Mouse (Mus musculus): ENCODE data around the gene Htra1. TPM values are rescaled to one million over a fixed set of nuclear protein-coding genes. Genes with fewer than 3 reads are reported as not detected.

Htra1 gene
- polyA plus RNA-seq, 1 experiment from 2014 or later: 8.3 TPM

DNA sequence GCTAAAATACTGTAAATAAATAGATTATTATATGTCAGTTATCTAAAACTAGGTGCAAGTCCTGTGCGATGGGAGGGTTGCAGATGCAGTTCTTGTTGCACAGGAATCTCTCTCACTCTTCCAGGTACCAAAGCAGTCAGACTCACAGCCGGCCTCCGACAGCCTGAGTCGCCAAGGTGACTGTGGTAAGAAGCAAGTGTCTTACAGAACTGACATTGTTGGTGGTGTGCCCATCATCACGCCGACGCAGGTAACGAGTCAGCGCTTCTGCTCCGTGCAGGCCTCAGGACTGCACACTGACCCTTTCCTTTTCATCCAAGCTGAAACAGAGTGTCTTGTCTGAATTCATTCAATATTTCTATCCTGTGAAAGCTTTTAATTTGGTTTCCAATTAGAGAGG lies 38.7 kb upstream of the Htra1 start:
- Histone ChIP-seq H3K27me3 (ENCODE audit: control insufficient read depth, insufficient read depth, low read length) (no peaks in the 10 kb centered on the region), H3K36me3 (ENCODE audit: control insufficient read depth, insufficient read depth, low read length) (no peaks in the 10 kb centered on the region), H3K4me3 (ENCODE audit: low read depth, low read length) (no peak overlapping the region), H3K4me2 (ENCODE audit: low read depth, severe bottlenecking) (no peak overlapping the region), H3K9ac (ENCODE audit: low read length) (no peak overlapping the region), H3K4me1 (ENCODE audit: control insufficient read depth, insufficient read depth, low read length) (no peaks in the 10 kb centered on the region), H3K27ac (replicated peaks; ENCODE audit: low read depth, low read length) (no peak overlapping the region), H3K9me3 (ENCODE audit: control insufficient read depth, low read length) (no peaks in the 10 kb centered on the region)
- DNase-seq (ENCODE audit: low spot score) (no peak), ATAC-seq (ENCODE audit: insufficient number of reproducible peaks, low FRiP score, low TSS enrichment, low read depth) (no peak)
- 95% methylated on average over 10 of the region's 10 CpGs for WGBS

DNA sequence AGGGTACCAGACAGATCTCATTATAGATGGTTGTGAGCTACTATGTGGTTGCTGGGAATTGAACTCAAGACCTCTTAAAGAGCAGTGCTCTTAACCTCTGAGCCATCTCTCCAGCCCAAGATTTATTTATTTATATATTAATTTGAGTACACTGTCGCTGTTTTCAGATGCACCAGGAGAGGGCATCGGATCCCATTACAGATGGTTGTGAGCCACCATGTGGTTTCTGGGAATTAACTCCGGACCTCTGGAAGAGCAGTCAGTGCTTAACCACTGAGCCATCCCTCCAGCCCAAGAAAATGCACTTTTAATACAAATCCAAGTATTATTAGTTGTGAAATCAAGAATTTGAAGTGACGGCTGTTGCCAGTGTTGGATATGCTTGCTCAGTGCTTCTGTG lies 37.5 kb upstream of the Htra1 start:
- Histone ChIP-seq H3K36me3 (ENCODE audit: control insufficient read depth, insufficient read depth, low read length) (no peaks in the 10 kb centered on the region), H3K27me3 (ENCODE audit: control insufficient read depth, insufficient read depth, low read length) (no peaks in the 10 kb centered on the region), H3K4me3 (ENCODE audit: low read depth, low read length) (no peak overlapping the region), H3K4me2 (ENCODE audit: low read depth, severe bottlenecking) (no peak overlapping the region), H3K9ac (ENCODE audit: low read length) (no peak overlapping the region), H3K4me1 (ENCODE audit: control insufficient read depth, insufficient read depth, low read length) (no peaks in the 10 kb centered on the region), H3K9me3 (ENCODE audit: control insufficient read depth, low read length) (no peaks in the 10 kb centered on the region), H3K27ac (replicated peaks; ENCODE audit: low read depth, low read length) (no peak overlapping the region)
- 88% methylated on average over 4 of the region's 4 CpGs for WGBS
- DNase-seq (ENCODE audit: low spot score) (peak; percentile 29), ATAC-seq (ENCODE audit: insufficient number of reproducible peaks, low FRiP score, low TSS enrichment, low read depth) (no peak)

DNA sequence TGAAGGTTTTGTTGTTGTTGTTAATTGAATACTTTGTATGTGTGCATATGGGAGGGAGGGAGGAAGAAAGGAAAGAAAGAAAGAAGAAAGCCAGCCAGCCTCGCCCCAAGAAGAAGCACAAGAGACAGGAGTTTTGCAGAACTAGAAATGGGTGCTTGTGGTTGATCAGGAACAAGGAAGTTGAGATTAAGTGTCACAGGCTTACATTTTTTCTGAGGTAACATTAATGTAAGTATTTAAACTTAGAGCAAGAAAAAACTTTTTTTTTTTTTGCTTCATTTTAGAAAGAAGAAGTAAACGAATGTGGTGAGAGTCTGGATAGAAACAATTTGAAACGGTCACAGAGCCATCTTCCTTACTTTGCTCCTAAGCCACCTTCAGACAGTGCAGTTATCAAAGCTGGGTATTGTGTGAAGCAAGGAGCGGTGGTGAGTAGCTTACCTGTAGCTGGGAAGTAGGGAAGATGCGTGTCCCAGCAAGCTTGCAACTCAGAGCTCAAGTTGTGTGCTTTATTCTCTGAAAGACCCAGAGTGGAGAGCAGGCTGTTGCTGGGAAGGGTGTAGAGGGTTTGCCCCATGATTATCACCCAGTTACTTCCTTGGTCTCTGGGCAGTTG lies 35.6 kb upstream of the Htra1 start:
- DNase-seq (ENCODE audit: low spot score) (no peak), ATAC-seq (ENCODE audit: insufficient number of reproducible peaks, low FRiP score, low TSS enrichment, low read depth) (no peak)
- Histone ChIP-seq H3K27me3 (ENCODE audit: control insufficient read depth, insufficient read depth, low read length) (no peaks in the 10 kb centered on the region), H3K4me2 (ENCODE audit: low read depth, severe bottlenecking) (no peak overlapping the region), H3K4me3 (ENCODE audit: low read depth, low read length) (no peak overlapping the region), H3K27ac (replicated peaks; ENCODE audit: low read depth, low read length) (no peak overlapping the region), H3K9ac (ENCODE audit: low read length) (no peak overlapping the region), H3K9me3 (ENCODE audit: control insufficient read depth, low read length) (no peaks in the 10 kb centered on the region), H3K4me1 (ENCODE audit: control insufficient read depth, insufficient read depth, low read length) (no peaks in the 10 kb centered on the region), H3K36me3 (ENCODE audit: control insufficient read depth, insufficient read depth, low read length) (no peaks in the 10 kb centered on the region)
- 89% methylated on average over 5 of the region's 5 CpGs for WGBS

DNA sequence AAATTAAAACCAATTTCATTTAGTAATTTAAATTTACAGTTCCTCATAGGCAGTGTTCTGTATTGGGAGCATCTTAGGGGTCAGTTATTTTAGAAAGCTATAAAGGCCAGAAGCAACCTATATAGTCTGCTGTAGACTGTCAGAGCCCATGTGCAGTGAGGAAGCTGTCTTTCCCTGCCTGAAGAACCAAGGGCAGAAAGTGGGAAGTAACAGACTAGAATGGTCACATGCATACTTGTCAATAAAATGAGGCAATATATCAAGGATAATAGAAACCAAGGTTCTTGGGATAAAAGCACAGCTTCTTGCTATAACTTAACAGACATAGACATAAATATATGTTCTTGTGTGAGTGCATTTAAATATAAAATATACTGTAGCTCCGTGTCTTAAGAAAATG lies 33.0 kb upstream of the Htra1 start:
- Histone ChIP-seq H3K4me3 (ENCODE audit: low read depth, low read length) (no peak overlapping the region), H3K9ac (ENCODE audit: low read length) (no peak overlapping the region), H3K27me3 (ENCODE audit: control insufficient read depth, insufficient read depth, low read length) (no peaks in the 10 kb centered on the region), H3K4me1 (ENCODE audit: control insufficient read depth, insufficient read depth, low read length) (no peaks in the 10 kb centered on the region), H3K9me3 (ENCODE audit: control insufficient read depth, low read length) (no peaks in the 10 kb centered on the region), H3K36me3 (ENCODE audit: control insufficient read depth, insufficient read depth, low read length) (no peaks in the 10 kb centered on the region), H3K4me2 (ENCODE audit: low read depth, severe bottlenecking) (no peak overlapping the region), H3K27ac (replicated peaks; ENCODE audit: low read depth, low read length) (no peak overlapping the region)
- DNase-seq (ENCODE audit: low spot score): no peak
- no peak for ATAC-seq (ENCODE audit: insufficient number of reproducible peaks, low FRiP score, low TSS enrichment, low read depth)
- 94% methylated on average over 1 of the region's 1 CpGs for WGBS

DNA sequence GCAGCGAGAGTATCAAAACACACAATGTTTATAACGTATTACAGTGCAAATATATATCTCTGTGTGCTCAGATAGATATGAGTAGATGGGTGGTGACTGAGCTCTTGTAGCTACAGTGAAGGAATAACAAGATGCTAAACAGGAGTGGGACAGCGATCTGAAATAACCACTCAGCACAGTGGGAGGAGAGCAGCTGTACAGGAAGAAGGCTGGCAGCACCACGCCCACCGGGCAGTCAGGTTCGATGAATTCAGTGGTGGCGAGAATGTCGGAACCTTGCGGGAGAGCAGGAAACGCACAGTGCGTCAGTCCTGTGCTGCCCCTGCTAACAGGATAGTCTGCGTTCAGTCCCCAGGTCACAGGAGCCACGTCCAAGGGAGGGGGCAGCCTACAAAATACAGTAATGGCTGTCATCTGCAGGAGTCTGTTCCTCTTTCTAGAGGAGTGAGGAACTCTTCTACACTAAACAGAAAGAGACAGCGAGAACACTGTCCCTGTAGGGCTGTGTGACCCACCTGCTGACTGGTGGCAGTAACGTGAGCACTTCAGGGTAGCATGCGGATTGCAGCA lies 32.3 kb upstream of the Htra1 start:
- H3K9me3 ChIP-seq (ENCODE audit: control insufficient read depth, low read length): no peaks in the 10 kb centered on the region
- H3K27me3 ChIP-seq (ENCODE audit: control insufficient read depth, insufficient read depth, low read length): no peaks in the 10 kb centered on the region
- H3K4me3 ChIP-seq (ENCODE audit: low read depth, low read length): no peak overlapping the region
- no peak overlapping the region for H3K4me2 ChIP-seq (ENCODE audit: low read depth, severe bottlenecking)
- ATAC-seq (ENCODE audit: insufficient number of reproducible peaks, low FRiP score, low TSS enrichment, low read depth) (no peak), DNase-seq (ENCODE audit: low spot score) (no peak)
- no peaks in the 10 kb centered on the region for H3K36me3 ChIP-seq (ENCODE audit: control insufficient read depth, insufficient read depth, low read length)
- WGBS: 92% methylated on average over 16 of the region's 16 CpGs
- no peak overlapping the region for H3K27ac ChIP-seq (replicated peaks; ENCODE audit: low read depth, low read length)
- H3K9ac ChIP-seq (ENCODE audit: low read length): no peak overlapping the region
- H3K4me1 ChIP-seq (ENCODE audit: control insufficient read depth, insufficient read depth, low read length): no peaks in the 10 kb centered on the region

DNA sequence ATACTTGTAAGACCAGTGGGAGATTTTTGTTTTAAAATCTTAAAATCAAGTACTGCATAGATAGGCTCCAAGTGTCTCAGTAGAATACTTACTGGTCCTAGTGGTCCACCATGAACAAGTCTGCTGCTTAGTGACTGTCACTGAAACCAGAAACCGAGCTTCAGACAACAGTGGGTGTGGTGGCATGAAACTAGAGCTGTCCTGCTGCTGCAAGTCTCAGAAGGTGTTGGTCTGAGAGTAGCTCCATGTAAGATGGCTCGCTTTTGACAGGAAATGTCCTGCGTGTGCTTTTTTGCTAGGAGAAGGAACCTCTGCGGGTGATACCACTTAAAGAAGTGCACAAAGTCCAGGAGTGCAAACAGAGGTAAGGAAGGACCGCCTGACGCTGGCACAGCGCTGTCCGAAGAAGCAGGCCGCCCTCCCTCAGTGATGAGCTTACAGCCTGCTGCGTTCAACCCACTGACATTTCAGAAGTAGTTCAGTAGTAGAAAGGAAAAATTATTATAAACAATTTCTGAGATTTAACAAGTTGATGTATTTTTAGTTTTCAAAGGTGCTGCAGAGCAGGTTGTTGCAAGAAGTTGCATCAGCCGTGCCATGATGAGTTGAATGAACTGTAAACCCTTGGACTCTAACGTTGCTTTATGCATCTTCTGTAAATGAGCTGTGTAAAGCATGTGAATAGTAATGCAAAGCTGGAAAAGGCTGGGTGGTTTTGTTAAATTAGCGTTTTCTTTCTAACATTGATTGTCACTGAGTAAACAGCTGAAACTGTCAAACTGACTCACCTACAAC lies 31.1 kb upstream of the Htra1 start:
- no peak overlapping the region for H3K9ac ChIP-seq (ENCODE audit: low read length)
- 89% methylated on average over 13 of the region's 13 CpGs for WGBS
- H3K4me2 ChIP-seq (ENCODE audit: low read depth, severe bottlenecking): no peak overlapping the region
- H3K27me3 ChIP-seq (ENCODE audit: control insufficient read depth, insufficient read depth, low read length): no peaks in the 10 kb centered on the region
- H3K9me3 ChIP-seq (ENCODE audit: control insufficient read depth, low read length): no peaks in the 10 kb centered on the region
- DNase-seq (ENCODE audit: low spot score): no peak
- H3K4me1 ChIP-seq (ENCODE audit: control insufficient read depth, insufficient read depth, low read length): no peaks in the 10 kb centered on the region
- H3K27ac ChIP-seq (replicated peaks; ENCODE audit: low read depth, low read length): no peak overlapping the region
- H3K4me3 ChIP-seq (ENCODE audit: low read depth, low read length): no peak overlapping the region
- H3K36me3 ChIP-seq (ENCODE audit: control insufficient read depth, insufficient read depth, low read length): no peaks in the 10 kb centered on the region
- ATAC-seq (ENCODE audit: insufficient number of reproducible peaks, low FRiP score, low TSS enrichment, low read depth): no peak

DNA sequence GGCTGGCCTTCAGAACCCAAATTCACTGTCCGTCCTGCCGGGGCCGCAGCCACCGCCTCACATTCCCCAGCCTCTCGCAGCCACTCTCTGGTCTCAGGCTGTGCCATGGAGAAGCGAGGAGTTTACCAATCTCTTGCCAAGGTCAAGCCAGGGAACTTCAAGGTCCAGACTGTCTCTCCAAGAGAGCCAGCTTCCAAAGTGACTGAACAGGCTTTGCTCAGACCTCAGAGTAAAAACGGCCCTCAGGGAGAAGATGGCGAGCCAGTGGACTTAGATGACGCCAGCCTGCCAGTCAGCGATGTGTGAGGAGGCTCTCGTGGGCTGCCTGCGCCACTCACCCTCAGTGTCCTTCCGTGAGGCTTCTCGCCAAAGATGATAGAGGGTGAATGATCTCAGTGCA lies 25.1 kb upstream of the Htra1 start:
- no peaks in the 10 kb centered on the region for H3K36me3 ChIP-seq (ENCODE audit: control insufficient read depth, insufficient read depth, low read length)
- no peak overlapping the region for H3K4me2 ChIP-seq (ENCODE audit: low read depth, severe bottlenecking)
- H3K9ac ChIP-seq (ENCODE audit: low read length): no peak overlapping the region
- H3K4me3 ChIP-seq (ENCODE audit: low read depth, low read length): no peak overlapping the region
- H3K27ac ChIP-seq (replicated peaks; ENCODE audit: low read depth, low read length): no peak overlapping the region
- no peak for DNase-seq (ENCODE audit: low spot score)
- H3K27me3 ChIP-seq (ENCODE audit: control insufficient read depth, insufficient read depth, low read length): no peaks in the 10 kb centered on the region
- 94% methylated on average over 14 of the region's 14 CpGs for WGBS
- H3K4me1 ChIP-seq (ENCODE audit: control insufficient read depth, insufficient read depth, low read length): no peaks in the 10 kb centered on the region
- no peak for ATAC-seq (ENCODE audit: insufficient number of reproducible peaks, low FRiP score, low TSS enrichment, low read depth)
- no peaks in the 10 kb centered on the region for H3K9me3 ChIP-seq (ENCODE audit: control insufficient read depth, low read length)

DNA sequence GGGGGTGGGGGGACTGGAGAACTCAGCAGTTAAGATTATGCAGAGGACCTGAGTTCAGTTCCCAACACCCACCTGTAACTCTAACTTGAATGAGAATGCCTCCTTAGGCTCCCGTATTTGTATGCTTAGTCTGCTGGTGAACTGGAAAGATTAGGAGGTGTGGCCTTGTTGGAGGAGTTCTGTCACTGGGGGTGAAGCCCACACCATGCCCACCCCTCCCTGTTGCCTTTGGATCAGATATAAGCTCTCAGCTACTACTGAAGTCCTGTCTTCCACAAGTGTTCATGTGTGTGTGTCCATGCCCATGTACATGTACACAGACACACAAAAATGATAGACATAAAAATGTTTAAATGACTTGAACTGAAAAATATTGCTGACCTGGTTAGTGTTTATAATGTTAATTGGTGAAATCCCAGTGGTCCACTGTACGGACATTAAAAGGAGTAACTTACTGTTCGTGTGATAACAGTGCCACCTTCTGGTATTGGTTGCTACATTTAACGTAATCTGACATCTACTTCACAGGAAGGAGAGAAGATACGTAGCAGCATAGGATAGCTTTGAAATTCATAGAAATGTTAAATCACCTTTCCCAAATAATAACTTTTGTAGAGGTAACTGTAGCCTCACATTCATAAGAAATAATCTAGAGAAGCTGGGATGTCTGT lies 21.1 kb upstream of the Htra1 start:
- 66% methylated on average over 5 of the region's 5 CpGs for WGBS
- H3K4me3 ChIP-seq (ENCODE audit: low read depth, low read length): no peak overlapping the region
- no peak overlapping the region for H3K9ac ChIP-seq (ENCODE audit: low read length)
- H3K27me3 ChIP-seq (ENCODE audit: control insufficient read depth, insufficient read depth, low read length): no peaks in the 10 kb centered on the region
- no peak for DNase-seq (ENCODE audit: low spot score)
- no peak overlapping the region for H3K4me2 ChIP-seq (ENCODE audit: low read depth, severe bottlenecking)
- no peak overlapping the region for H3K27ac ChIP-seq (replicated peaks; ENCODE audit: low read depth, low read length)
- H3K4me1 ChIP-seq (ENCODE audit: control insufficient read depth, insufficient read depth, low read length): no peaks in the 10 kb centered on the region
- ATAC-seq (ENCODE audit: insufficient number of reproducible peaks, low FRiP score, low TSS enrichment, low read depth): no peak
- no peaks in the 10 kb centered on the region for H3K9me3 ChIP-seq (ENCODE audit: control insufficient read depth, low read length)
- H3K36me3 ChIP-seq (ENCODE audit: control insufficient read depth, insufficient read depth, low read length): no peaks in the 10 kb centered on the region

All from limb, embryonic 11.5 days (tissue).